Mouse (Mus musculus): Measurements from ENCODE around the gene Ssb.

Ssb gene

DNA sequence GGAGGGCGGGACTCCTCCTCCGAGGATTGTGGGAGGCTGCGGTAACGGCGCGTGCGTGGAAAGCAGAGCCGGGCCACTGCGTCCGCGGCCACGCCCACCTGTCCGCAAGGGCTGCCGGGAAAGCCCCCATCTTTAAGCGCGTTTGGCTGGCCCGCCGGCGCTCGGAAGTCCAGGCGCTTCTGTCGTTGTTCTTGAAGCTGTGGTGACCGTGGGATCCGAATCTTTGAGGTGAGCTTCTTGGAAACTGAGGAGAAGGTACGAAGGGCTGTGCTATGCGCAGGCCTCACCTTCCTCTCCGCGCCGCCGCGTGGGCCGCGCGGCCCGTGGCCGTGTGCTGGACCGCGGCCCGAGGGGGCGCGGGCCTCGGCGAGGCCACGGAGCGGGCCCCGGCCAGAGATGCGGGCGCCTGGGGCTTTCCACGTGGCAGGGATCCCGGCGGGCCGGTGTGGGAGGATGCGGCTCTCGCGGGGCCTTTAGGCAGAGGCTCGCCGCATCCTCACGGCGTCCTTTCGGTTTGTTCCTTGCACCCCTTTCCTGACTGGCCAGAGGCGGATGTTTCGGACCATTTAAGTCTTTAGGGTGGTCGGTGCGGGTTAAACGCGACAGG lies at the start of gene Ssb:
TSS of gene Ssb (plus strand) at position 78 of the 607 bp plus-strand sequence.
- peak; percentile 95 for DNase-seq (ENCODE audit: low read depth)

DNA sequence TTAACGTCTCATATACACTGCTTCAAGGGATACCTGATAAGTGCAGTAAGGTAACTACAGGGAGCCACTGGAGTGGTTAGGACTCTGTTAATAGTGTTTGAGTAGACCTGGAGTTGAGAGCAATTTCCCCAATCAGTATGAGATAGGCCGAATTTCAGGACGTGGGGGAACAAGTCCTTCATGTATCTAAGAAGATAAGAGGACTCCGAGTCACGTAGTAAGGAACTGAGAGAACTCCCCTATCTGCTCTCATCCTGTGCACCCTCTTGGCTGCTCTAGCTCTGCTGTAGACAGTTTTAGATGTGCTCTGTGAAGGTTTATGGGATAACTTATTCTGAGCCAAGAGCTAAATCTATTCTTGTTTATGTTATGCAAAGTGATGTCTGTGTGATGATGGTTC lies 44.8 kb upstream of the Ssb start:
- no peak for DNase-seq (ENCODE audit: low read depth)

GRCm38 (mm10) chr2:69818350-69819085 lies 42.8 kb upstream of the Ssb start:
- no peak for DNase-seq (ENCODE audit: low read depth)

GRCm38 (mm10) chr2:69820201-69820600 lies 41.2 kb upstream of the Ssb start:
- no peak for DNase-seq (ENCODE audit: low read depth)

- peak; percentile 8 for DNase-seq (ENCODE audit: low read depth)
Measured at GRCm38 (mm10) chr2:69821711-69822110, 39.7 kb upstream of the Ssb start, which contains the start of gene Klhl23. TSS of gene Klhl23 (plus strand) at chr2:69821944.

GRCm38 (mm10) chr2:69822361-69823128 lies 38.8 kb upstream of the Ssb start:
- peak; percentile 26 for DNase-seq (ENCODE audit: low read depth)

DNA sequence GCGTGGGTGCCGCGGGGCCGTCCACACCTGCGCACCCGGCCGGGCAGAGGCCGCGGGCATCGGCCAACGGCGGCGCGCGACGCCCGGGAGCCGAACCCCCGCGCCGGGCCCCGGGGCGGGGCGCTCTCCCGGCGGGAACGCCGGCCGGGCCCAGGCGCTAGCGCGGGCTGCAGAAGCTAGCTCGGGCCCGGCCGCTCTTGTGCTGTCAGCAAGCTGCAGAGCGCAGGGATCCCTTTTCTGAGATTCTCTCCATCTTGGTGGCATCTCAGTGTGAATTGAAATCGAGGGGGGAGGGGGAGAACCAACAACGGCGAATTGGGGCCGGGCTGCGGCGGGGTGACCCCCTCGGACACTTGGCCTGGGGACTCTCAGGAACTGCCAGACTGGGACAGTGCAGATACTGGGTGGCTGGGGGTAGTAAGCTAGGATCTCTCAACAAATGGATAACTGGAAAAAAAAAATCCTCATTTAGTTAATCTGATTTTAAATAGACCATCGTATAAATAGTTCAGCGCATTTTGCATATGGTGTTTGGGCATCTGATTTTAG lies 38.2 kb upstream of the Ssb start:
- DNase-seq (ENCODE audit: low read depth), result peak; percentile 12

- DNase-seq (ENCODE audit: low read depth), result no peak
Measured at GRCm38 (mm10) chr2:69825898-69826297, 35.5 kb upstream of the Ssb start.

- DNase-seq (ENCODE audit: low read depth), result no peak
Measured at GRCm38 (mm10) chr2:69826380-69826779, 35.0 kb upstream of the Ssb start.

DNA sequence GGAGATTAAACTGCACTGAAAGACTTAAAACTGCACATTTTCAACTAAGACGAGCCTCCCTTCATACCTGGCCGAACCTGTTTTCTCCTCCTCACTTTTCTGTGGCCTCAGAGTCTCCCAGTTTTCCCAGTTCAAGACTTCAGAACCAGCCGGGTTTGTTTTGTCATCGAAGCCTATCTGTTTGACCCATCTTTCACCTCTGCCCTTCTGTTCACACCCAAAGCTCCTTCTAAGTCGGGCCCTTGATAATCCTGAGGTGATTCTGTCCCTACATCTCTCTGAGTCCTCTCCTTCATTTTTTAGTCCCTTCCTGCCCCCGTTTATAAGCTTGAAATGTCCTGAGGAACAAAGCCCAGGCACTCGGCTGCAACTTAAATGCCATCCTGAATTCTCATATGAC lies 33.3 kb upstream of the Ssb start:
- DNase-seq (ENCODE audit: low read depth), result no peak

DNA sequence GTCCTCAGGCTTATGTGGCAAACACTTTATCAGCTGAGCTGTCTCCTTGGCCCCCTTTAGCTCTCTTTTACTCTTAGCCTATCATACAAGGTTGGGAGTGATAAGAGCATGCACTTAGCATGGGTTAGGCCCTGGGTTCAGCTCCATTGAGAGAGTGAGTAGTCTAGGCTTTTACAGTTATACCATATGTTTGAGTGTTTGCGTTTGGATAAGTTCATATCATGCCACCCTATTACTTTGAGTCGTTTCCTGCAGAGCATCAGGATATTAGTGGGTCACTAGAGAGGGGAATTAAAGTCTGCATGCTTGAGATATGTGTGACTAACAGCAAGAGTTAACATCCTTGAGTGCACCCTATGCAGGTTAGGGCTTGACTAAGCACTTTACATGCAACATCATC lies 31.7 kb upstream of the Ssb start:
- DNase-seq (ENCODE audit: low read depth), result no peak

DNA sequence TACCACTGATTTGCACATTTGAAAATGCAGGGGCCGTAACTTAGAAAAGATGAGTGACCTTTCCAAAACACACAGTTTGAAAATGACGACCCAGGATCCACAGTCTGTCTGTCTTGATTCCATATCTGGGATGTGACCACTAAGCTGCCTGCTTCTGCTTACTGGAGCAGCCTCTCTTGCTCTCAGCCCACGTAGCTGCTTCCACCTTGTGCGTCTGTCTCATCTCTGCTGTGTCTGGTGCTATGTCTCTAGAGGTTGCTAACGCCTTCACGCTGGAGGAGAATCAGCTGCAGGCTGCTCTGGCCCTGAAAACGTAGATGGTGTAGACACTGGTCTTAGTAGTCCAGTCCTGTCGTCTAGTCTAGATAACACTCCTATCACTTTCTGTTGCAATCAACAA lies 31.2 kb upstream of the Ssb start:
- DNase-seq (ENCODE audit: low read depth), result no peak

DNA sequence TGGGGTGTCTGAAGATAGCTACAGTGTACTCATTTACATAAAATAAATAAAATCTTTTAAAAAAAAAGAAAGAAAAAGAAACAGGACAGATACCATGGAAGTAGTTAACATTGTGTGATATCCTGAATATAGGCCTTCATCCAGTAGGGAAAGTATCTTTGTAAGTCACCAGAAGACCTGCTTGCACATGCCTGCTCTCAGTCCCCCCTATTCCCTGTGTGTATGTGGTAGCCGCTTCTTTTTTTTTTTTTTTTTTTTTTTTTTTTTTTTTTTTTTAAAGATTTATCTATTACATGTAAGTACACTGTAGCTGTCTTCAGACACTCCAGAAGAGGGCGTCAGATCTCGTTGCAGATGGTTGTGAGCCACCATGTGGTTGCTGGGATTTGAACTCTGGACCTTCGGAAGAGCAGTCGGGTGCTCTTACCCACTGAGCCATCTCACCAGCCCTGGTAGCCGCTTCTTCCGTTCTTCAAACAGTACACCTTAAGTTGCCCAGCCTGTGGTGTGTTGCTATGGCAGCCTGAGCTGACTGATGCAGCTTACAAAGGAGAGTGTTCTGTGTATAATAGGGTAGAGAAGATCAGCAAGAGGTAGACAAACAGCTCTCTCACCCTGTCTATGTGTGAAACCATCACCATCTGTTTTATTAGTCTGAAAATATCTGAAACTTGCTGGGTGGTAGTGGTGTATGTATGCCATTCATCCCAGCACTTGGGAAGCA lies 24.0 kb upstream of the Ssb start:
- no peak for DNase-seq (ENCODE audit: low read depth)

GRCm38 (mm10) chr2:69837996-69838395 lies 23.4 kb upstream of the Ssb start:
- no peak for DNase-seq (ENCODE audit: low read depth)

GRCm38 (mm10) chr2:69838707-69839106 lies 22.7 kb upstream of the Ssb start:
- no peak for DNase-seq (ENCODE audit: low read depth)

GRCm38 (mm10) chr2:69840261-69840660 lies 21.1 kb upstream of the Ssb start:
- no peak for DNase-seq (ENCODE audit: low read depth)

- no peak for DNase-seq (ENCODE audit: low read depth)
Measured at GRCm38 (mm10) chr2:69849215-69849614, 12.1 kb upstream of the Ssb start.

- DNase-seq (ENCODE audit: low read depth), result no peak
Measured at GRCm38 (mm10) chr2:69851427-69852058, 9.8 kb upstream of the Ssb start.

- peak; percentile 39 for DNase-seq (ENCODE audit: low read depth)
Measured at GRCm38 (mm10) chr2:69856392-69856791, 5.0 kb upstream of the Ssb start.

DNA sequence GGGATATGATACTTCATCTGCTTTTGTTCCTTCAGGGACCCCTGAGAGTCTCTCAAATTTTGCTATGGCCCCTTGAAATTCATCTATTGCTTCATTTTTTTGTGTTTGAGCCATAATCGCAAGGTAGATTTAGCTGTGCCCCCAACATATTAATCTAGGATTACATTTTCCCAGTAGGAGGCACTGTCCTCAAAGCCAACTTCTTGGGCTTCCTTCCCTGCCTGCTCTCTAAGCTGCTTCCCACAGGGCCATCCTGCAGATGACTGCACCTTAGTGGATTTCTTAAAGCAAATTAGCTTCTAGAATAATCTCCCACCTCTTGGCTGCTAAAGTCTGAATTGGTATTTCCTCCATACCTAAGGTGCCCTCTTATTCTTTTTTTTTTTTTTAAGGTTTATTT lies 3.5 kb upstream of the Ssb start:
- DNase-seq (ENCODE audit: low read depth), result no peak

- DNase-seq (ENCODE audit: low read depth), result peak; percentile 72
Measured at GRCm38 (mm10) chr2:69860972-69861452, 350 bp upstream of the Ssb start.

Data from naive thymus-derived CD4-positive, alpha-beta T cell, adult 2 months (primary cell).